ENCODE assay signal across 17 mouse cellular contexts in the genomic region with DNA sequence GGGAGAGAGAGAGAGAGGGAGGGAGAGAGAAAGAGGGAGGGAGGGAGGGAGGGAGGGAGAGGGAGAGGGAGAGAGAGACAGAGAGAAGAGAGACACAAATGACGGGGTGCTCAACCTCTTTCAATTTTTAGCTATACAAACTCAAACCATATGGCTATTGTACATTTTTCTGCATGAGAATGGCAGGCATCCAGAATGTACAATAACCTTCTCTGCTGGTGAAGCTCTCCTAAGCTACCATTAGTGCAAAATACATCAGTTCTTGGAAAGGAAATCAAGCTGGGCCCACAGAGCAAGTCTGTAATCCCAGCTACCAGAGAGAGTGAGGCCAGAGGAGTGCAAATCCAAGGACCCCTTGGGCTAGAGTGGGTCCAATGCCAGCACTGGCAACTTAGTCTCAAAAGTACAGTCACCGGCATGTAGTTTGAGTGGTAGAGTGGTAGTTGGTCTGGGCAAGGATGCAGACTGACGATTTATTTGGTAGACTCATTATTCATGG.
A peak's percentile ranks its signal among the peaks of the same experiment; 100 is the strongest.
DNase-seq lines count a peak whose midpoint lies in the region; ATAC-seq lines count a peak whose summit lies in the region.
"Had no signal": no experiment of that assay in that cellular context is flagged by ENCODE, and none has a peak within 500 bp of the region (broad histone marks: within the 10 kb centered on the region; RNA-seq: fewer than 3 reads in every experiment).

No protein-coding gene starts in this region.

- peak; percentile 48 for ATAC-seq in frontal cortex, adult (ENCODE audit: low TSS enrichment)
- ATAC-seq: activated CD4-positive, CD25-positive, alpha-beta regulatory T cell, adult 4 months; intestine, embryonic 16.5 days; liver, embryonic 12.5 days; midbrain, embryonic 15.5 days had no signal

- DNase-seq in cerebellum, adult 9-10 months = peak; percentile 19
- no peak for DNase-seq in cerebellum, adult 11 months
- no peak for DNase-seq in frontal cortex, postnatal 10 days (ENCODE audit: low spot score in 2 of 2)
- DNase-seq in right cerebral cortex, adult 18-20 months = peak; percentile 12
- no peak for DNase-seq in right cerebral cortex, postnatal 4 days
- DNase-seq in kidney, postnatal 36 days = no peak
- DNase-seq in urinary bladder, adult 18-20 months (ENCODE audit: low spot score in 2 of 2) = no peak
- DNase-seq: cerebellum, adult 8-10 months; heart, postnatal 4 days; kidney, postnatal 10 days; right cerebral cortex, postnatal 14 days; thymus, adult 2 months had no signal

Comparison
In these comparisons a context has a peak if more than half of its experiments do, and no peak if none do; other contexts are left out.
1. DNase-seq: peak in cerebellum, adult 9-10 months (single experiment) and right cerebral cortex, adult 18-20 months (single experiment); none in cerebellum, adult 11 months (single experiment), frontal cortex, postnatal 10 days (0 of 2), right cerebral cortex, postnatal 4 days (single experiment), kidney, postnatal 36 days (0 of 2) and urinary bladder, adult 18-20 months (0 of 2).